Mouse (Mus musculus): ENCODE measurements at regions not wholly inside any gene's neighbourhood (a gene's known extent, or its start where the extent isn't known, plus 50 kb on each side); places are given as distances from the start of the nearest gene placed in this dataset.
"Not testable (repeated sequence)": the region's sequence is repeated elsewhere in the genome, so short reads cannot be mapped to it uniquely, and the experiment has no call there.

DNA sequence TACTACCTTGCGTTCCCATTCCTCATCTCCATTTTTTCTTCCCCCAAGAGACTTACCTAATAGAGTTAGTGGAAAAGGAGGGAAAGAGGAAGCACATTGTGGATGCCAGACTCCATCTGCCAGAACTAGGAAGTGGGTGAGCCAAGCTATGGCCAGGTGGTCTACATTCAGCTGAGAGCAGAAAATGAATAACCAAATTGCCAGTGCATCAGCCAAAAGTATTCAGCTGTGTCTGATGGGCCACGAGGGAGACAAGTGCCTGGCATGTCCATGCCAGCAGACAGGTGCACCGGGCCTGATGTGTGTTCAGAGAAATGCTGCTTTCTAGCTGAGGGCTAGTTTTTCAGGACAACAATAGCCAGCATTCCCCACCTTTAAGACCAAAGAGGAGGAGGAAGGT lies 126.4 kb downstream of the Tomm20 start:
- no peak overlapping the region for H3K4me3 ChIP-seq (replicated peaks)
- no peaks in the 10 kb centered on the region for H3K9me3 ChIP-seq (replicated peaks)
- no peak overlapping the region for H3K9ac ChIP-seq
- no peak overlapping the region for H3K4me2 ChIP-seq
- H3K36me3 ChIP-seq: no peaks in the 10 kb centered on the region
- H3K27me3 ChIP-seq: no peaks in the 10 kb centered on the region
- H3K27ac ChIP-seq: no peak overlapping the region
- 65% methylated on average over 3 of the region's 3 CpGs for WGBS (ENCODE audit: insufficient replicate concordance)
- H3K4me1 ChIP-seq (replicated peaks): peaks cover 30% of the 10 kb centered on the region
- DNase-seq (no peak), ATAC-seq (ENCODE audit: low read depth) (no peak)

DNA sequence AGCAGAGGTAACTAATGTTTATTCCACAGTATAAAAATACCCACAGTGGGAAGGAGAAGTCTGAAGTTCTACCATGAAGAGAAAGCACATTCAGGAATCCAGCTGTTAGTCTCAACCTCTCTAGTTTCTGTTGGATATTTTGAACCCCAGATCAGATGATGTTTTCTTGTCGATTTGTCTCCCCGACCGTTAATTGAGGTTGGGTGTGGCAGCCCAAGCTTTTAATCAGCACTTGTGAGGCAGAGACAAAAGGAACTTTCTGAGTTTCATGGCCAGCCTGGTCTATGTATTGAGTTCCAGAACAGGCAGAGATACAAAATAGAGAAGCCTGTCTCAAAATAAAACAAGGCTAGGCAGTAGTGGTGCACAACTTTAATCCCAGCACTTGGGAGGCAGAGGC lies 129.5 kb downstream of the Tomm20 start:
- Histone ChIP-seq H3K9ac (no peak overlapping the region), H3K9me3 (replicated peaks) (0 out of 2 replicates have a peak, but pooled peaks cover 3% of the 10 kb centered on the region), H3K27me3 (no peaks in the 10 kb centered on the region), H3K36me3 (0 out of 2 replicates have a peak, but pooled peaks cover 3% of the 10 kb centered on the region), H3K4me1 (replicated peaks) (peaks cover 32% of the 10 kb centered on the region), H3K4me2 (0 out of 2 replicates have a peak overlapping the region, but pooled peaks have one; percentile 17), H3K4me3 (replicated peaks) (no peak overlapping the region), H3K27ac (peak overlapping the region; percentile 74)
- no peak for DNase-seq
- 20% methylated on average over 3 of the region's 3 CpGs for WGBS (ENCODE audit: insufficient replicate concordance)
- ATAC-seq (ENCODE audit: low read depth): peak; percentile 45; the same call in 1 of the 2 replicates

DNA sequence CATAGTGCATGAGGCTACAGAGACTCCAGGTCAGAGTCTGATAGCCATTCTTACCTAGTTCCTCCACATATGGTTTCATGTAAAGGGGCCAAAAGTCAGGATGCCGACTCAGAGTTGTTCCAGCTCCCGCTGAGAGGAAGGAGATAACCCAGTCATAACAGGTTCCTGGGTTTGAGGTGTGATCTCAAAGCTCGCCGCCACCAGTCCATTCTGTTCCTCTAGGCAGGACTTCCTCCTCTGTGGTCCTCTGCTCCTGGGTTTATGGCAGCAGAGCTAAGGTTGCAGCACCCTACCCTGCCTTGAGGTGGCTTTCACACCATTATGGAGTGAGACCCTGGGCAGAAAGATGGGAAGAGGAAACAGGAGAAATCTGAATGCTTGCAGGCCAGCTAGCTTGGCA lies 131.2 kb downstream of the Tomm20 start:
- Histone ChIP-seq H3K27ac (no peak overlapping the region), H3K4me1 (replicated peaks) (peaks cover 32% of the 10 kb centered on the region), H3K9ac (no peak overlapping the region), H3K9me3 (replicated peaks) (0 out of 2 replicates have a peak, but pooled peaks cover 3% of the 10 kb centered on the region), H3K4me2 (no peak overlapping the region), H3K4me3 (replicated peaks) (no peak overlapping the region), H3K36me3 (0 out of 2 replicates have a peak, but pooled peaks cover 3% of the 10 kb centered on the region), H3K27me3 (0 out of 2 replicates have a peak, but pooled peaks cover under 1% of the 10 kb centered on the region)
- WGBS (ENCODE audit: insufficient replicate concordance): 39% methylated on average over 4 of the region's 4 CpGs
- ATAC-seq (ENCODE audit: low read depth) (no peak), DNase-seq (no peak)

DNA sequence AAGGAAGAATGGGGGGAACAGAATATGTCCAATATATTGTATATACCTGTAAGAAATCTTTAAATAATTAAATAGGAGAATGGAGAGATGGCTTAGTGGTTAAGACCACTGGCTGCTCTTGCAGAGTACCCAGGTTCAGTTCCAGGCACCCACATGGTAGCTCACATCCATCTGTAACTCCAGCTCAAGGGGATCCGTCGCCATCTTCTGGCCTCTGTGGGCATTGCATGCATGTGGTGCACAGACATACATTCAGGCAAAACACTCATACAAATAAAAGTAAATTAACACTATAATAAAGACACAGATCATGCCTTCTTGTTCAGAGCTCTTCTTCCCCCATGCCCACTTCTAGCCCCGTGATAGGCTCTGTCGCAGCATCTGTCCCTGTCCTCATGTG lies 132.0 kb downstream of the Tomm20 start:
- Histone ChIP-seq H3K9me3 (replicated peaks) (0 out of 2 replicates have a peak, but pooled peaks cover 3% of the 10 kb centered on the region), H3K27me3 (0 out of 2 replicates have a peak, but pooled peaks cover 5% of the 10 kb centered on the region), H3K4me2 (no peak overlapping the region), H3K36me3 (0 out of 2 replicates have a peak, but pooled peaks cover 3% of the 10 kb centered on the region), H3K4me3 (replicated peaks) (no peak overlapping the region), H3K4me1 (replicated peaks) (peaks cover 32% of the 10 kb centered on the region), H3K27ac (no peak overlapping the region), H3K9ac (no peak overlapping the region)
- WGBS (ENCODE audit: insufficient replicate concordance): 79% methylated on average over 4 of the region's 4 CpGs
- DNase-seq: no peak
- ATAC-seq (ENCODE audit: low read depth): no peak

DNA sequence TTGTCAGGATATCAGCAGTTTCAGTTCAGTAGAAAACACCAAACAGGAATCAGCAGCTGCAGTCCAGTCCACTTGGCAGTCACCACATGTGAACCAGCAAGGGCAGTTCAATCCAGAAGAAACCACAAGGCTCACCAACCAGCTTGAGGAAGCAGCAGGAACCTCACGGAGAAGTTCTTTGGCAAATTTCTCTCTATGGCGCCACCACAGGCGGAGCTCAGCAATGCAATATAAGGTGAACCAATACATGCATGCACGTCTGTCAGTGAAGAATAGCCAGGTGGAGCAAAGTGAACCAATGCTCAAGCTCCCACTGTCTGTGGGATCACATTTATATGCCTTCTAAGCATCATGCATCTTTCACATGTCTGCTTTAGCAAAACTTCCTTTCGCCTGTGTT lies 132.9 kb downstream of the Tomm20 start:
- ATAC-seq (ENCODE audit: low read depth) (no peak), DNase-seq (no peak)
- Histone ChIP-seq H3K27ac (no peak overlapping the region), H3K36me3 (0 out of 2 replicates have a peak, but pooled peaks cover 3% of the 10 kb centered on the region), H3K4me2 (no peak overlapping the region), H3K9ac (no peak overlapping the region), H3K4me3 (replicated peaks) (no peak overlapping the region), H3K4me1 (replicated peaks) (peaks cover 33% of the 10 kb centered on the region), H3K27me3 (0 out of 2 replicates have a peak, but pooled peaks cover 5% of the 10 kb centered on the region), H3K9me3 (replicated peaks) (0 out of 2 replicates have a peak, but pooled peaks cover 3% of the 10 kb centered on the region)
- WGBS (ENCODE audit: insufficient replicate concordance): 78% methylated on average over 5 of the region's 5 CpGs

DNA sequence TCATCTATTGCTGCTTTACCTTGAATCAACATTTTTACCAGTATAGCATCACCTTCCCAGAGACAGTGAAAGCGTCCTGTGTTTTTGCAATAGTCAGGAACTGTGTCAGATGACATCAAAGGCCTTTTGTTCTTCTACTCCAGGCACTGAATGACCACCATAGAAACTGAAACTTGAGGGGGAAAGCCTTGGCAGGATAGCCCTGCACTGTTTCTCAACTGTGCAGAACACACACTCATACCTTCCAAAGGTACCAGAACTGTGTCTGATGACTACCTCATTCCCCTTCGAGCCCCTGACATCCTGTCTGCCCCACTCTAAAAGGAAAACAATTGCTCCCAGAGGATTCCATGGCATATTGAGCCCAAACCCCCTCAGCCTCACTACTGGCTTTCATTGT lies 134.3 kb downstream of the Tomm20 start:
- 47% methylated on average over 2 of the region's 2 CpGs for WGBS (ENCODE audit: insufficient replicate concordance)
- H3K27me3 ChIP-seq; DNase-seq; H3K4me2 ChIP-seq; H3K36me3 ChIP-seq; ATAC-seq (ENCODE audit: low read depth); H3K9ac ChIP-seq; H3K4me3 ChIP-seq (replicated peaks); H3K9me3 ChIP-seq (replicated peaks); H3K27ac ChIP-seq: not testable (repeated sequence)
- peaks cover 40% of the 10 kb centered on the region for H3K4me1 ChIP-seq (replicated peaks)

DNA sequence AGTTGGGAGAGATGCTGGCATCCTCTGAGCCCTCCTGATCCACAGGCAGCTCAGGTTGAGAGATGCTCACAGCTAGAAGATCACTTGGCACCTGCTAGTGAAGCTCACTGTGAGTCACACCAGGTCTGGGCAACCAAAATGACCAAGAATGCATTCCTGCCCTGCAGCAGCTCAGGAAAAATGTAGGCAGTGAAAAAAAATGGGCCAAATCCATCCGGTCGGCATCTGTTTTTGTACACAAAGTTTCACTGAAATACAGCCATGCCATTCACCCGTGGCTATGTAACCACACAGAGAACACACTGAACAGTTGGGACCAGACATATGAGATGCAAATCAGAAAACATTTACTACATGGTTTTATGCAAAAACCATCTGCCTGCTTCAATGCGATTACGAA lies 135.1 kb downstream of the Tomm20 start:
- Histone ChIP-seq H3K9me3 (replicated peaks) (0 out of 2 replicates have a peak, but pooled peaks cover 3% of the 10 kb centered on the region), H3K4me2 (no peak overlapping the region), H3K27ac (no peak overlapping the region), H3K9ac (no peak overlapping the region), H3K4me3 (replicated peaks) (no peak overlapping the region), H3K4me1 (replicated peaks) (peaks cover 40% of the 10 kb centered on the region), H3K36me3 (0 out of 2 replicates have a peak, but pooled peaks cover 3% of the 10 kb centered on the region), H3K27me3 (0 out of 2 replicates have a peak, but pooled peaks cover 5% of the 10 kb centered on the region)
- ATAC-seq (ENCODE audit: low read depth) (no peak), DNase-seq (no peak)
- 71% methylated on average over 5 of the region's 5 CpGs for WGBS (ENCODE audit: insufficient replicate concordance)

DNA sequence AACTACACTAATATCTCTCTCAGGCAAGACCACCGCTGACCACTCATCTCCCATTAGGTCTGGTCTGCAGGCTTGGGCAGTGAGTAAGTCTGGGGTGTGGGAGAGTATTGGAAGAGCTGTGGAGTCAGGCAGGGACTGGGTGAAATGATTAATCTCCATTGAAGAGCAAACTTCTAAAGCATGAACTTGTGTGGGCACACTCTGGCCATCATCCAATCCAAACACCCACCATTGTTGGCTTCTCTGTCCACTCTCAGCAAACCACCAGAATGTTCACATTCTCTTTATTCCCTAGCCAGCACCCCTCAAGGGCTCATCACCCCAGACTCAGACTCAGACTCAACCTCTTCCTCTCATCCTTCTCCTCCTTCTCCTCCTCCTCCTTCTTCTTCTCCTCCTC lies 136.3 kb downstream of the Tomm20 start:
- H3K4me2 ChIP-seq: no peak overlapping the region
- 0 out of 2 replicates have a peak, but pooled peaks cover 5% of the 10 kb centered on the region for H3K27me3 ChIP-seq
- no peak overlapping the region for H3K4me3 ChIP-seq (replicated peaks)
- 0 out of 2 replicates have a peak, but pooled peaks cover 3% of the 10 kb centered on the region for H3K9me3 ChIP-seq (replicated peaks)
- ATAC-seq (ENCODE audit: low read depth) (no peak), DNase-seq (no peak)
- H3K9ac ChIP-seq: no peak overlapping the region
- peak overlapping the region; percentile 77 for H3K27ac ChIP-seq
- H3K36me3 ChIP-seq: 0 out of 2 replicates have a peak, but pooled peaks cover 3% of the 10 kb centered on the region
- H3K4me1 ChIP-seq (replicated peaks): peaks cover 37% of the 10 kb centered on the region
- WGBS (ENCODE audit: insufficient replicate concordance): 66% methylated on average over 1 of the region's 1 CpGs

DNA sequence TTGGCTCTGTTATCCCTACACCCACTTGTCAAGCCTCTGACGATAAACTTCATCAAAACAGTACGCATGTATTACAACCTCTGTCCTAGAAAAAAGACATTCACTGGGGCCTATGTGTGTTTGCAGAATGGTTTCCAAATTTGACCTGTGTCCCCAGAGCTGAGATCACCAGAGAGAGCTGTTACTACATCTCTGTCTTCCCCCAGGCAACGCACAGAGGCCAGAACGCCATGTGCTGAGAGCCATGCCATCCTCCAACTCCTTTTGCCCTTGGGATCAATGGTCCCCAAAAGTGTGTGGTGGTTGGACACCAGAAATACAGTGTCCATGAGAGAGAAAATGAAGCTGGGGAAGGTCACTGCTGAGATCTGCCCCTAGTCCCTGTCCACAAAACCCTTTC lies 137.1 kb downstream of the Tomm20 start:
- WGBS (ENCODE audit: insufficient replicate concordance): 69% methylated on average over 4 of the region's 4 CpGs
- ATAC-seq (ENCODE audit: low read depth): 0 out of 2 replicates have a peak, but pooled peaks have one; percentile 16
- peak overlapping the region; percentile 77 for H3K27ac ChIP-seq

DNA sequence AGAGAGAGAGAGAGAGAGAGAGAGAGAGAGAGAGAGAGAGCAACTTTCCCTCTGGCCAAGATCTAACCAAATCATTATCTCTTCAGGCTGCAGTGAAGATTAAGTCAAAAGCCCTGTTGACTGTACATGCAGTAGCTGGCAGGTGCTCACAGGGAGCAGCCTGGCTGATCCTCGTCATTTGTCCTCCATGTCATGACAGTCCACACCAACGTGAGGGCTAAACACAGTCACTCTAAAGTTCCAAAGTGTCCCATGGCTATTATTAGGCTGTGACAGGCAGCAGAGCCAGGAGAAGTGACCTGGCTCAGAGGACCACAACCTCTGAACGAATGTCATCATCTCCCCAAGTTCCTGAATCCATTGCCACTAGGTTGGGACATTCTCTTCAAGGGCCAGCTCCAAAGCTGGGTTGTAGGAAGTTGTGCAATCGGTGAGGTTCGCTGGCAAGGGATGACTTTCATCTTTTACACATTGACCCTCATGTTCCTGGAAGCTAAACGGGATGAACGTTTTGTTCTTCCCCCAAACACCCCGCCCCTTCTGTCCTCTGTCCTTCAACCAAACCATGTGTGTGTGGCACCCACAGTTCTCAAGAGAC lies 138.4 kb downstream of the Tomm20 start:
- H3K4me3 ChIP-seq (replicated peaks): no peak overlapping the region
- H3K4me1 ChIP-seq (replicated peaks): peaks cover 49% of the 10 kb centered on the region
- 24% methylated on average over 8 of the region's 8 CpGs for WGBS (ENCODE audit: insufficient replicate concordance)
- H3K27me3 ChIP-seq: 0 out of 2 replicates have a peak, but pooled peaks cover 5% of the 10 kb centered on the region
- DNase-seq (no peak), ATAC-seq (ENCODE audit: low read depth) (peak; percentile 31)
- H3K27ac ChIP-seq: peak overlapping the region; percentile 74
- no peak overlapping the region for H3K4me2 ChIP-seq
- no peaks in the 10 kb centered on the region for H3K36me3 ChIP-seq
- H3K9me3 ChIP-seq (replicated peaks): no peaks in the 10 kb centered on the region
- no peak overlapping the region for H3K9ac ChIP-seq

More for the DNA sequence above, 137.1 kb downstream of the Tomm20 start:
- Histone ChIP-seq H3K4me1 (replicated peaks) (peaks cover 41% of the 10 kb centered on the region), H3K4me3 (replicated peaks) (no peak overlapping the region), H3K9ac (no peak overlapping the region), H3K4me2 (no peak overlapping the region), H3K36me3 (0 out of 2 replicates have a peak, but pooled peaks cover under 1% of the 10 kb centered on the region), H3K9me3 (replicated peaks) (0 out of 2 replicates have a peak, but pooled peaks cover 3% of the 10 kb centered on the region), H3K27me3 (0 out of 2 replicates have a peak, but pooled peaks cover 5% of the 10 kb centered on the region)
- no peak for DNase-seq

DNA sequence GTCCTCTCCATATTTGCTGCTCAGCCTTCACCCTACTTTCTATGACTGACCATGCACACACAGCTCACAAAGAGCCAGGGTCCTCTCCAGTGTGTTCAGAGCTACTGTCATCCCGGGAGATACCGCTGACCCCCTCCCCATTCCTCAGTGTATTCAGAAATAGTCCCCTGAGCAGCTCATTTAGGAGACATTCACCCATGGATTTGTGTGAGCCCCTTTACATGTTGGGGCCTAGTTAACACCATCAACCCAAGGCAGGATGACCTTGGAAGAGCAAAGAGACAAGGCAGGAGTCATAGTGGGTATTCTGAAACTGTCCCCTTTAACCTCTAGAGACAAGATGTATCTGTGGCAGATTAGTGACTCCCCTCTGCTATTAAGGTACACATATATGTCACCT lies 139.1 kb downstream of the Tomm20 start:
- peaks cover 49% of the 10 kb centered on the region for H3K4me1 ChIP-seq (replicated peaks)
- WGBS (ENCODE audit: insufficient replicate concordance): 86% methylated on average over 2 of the region's 2 CpGs

More for the DNA sequence above, 139.1 kb downstream of the Tomm20 start:
- H3K27ac ChIP-seq: peak overlapping the region; percentile 68
- no peaks in the 10 kb centered on the region for H3K36me3 ChIP-seq
- H3K4me2 ChIP-seq: no peak overlapping the region
- H3K27me3 ChIP-seq: 0 out of 2 replicates have a peak, but pooled peaks cover 5% of the 10 kb centered on the region
- H3K9me3 ChIP-seq (replicated peaks): no peaks in the 10 kb centered on the region
- DNase-seq: no peak
- no peak overlapping the region for H3K4me3 ChIP-seq (replicated peaks)
- H3K9ac ChIP-seq: no peak overlapping the region
- ATAC-seq (ENCODE audit: low read depth): no peak

All from liver, embryonic 13.5 days (tissue).